Mouse (Mus musculus): ENCODE results near the gene Kcnc3.
A peak's percentile ranks its signal among the peaks of the same experiment; 100 is the strongest.

Kcnc3 gene

GRCm38 (mm10) chr7:44570989-44571388 lies 19.5 kb upstream of the Kcnc3 start:
- DNase-seq (ENCODE audit: low read depth), result no peak

GRCm38 (mm10) chr7:44571811-44572210 lies 18.7 kb upstream of the Kcnc3 start:
- no peak for DNase-seq (ENCODE audit: low read depth)

- no peak for DNase-seq (ENCODE audit: low read depth)
Observed at GRCm38 (mm10) chr7:44572213-44572701, 18.2 kb upstream of the Kcnc3 start, which contains the start of gene Napsa. Gene Napsa (plus strand): TSS chr7:44572380.

GRCm38 (mm10) chr7:44572956-44573484 lies 17.4 kb upstream of the Kcnc3 start:
- no peak for DNase-seq (ENCODE audit: low read depth)

GRCm38 (mm10) chr7:44576333-44576844 lies 14.1 kb upstream of the Kcnc3 start:
- DNase-seq (ENCODE audit: low read depth), result no peak

- no peak for DNase-seq (ENCODE audit: low read depth)
Observed at GRCm38 (mm10) chr7:44581637-44582036, 8.8 kb upstream of the Kcnc3 start.

GRCm38 (mm10) chr7:44582709-44583108 lies 7.8 kb upstream of the Kcnc3 start:
- DNase-seq (ENCODE audit: low read depth), result no peak

- DNase-seq (ENCODE audit: low read depth), result no peak
Observed at GRCm38 (mm10) chr7:44583146-44583545, 7.3 kb upstream of the Kcnc3 start.

GRCm38 (mm10) chr7:44584265-44584804 lies 6.1 kb upstream of the Kcnc3 start:
- DNase-seq (ENCODE audit: low read depth), result no peak

GRCm38 (mm10) chr7:44584921-44585320 lies 5.5 kb upstream of the Kcnc3 start:
- DNase-seq (ENCODE audit: low read depth), result no peak

- DNase-seq (ENCODE audit: low read depth), result no peak
Observed at GRCm38 (mm10) chr7:44585606-44586005, 4.9 kb upstream of the Kcnc3 start.

GRCm38 (mm10) chr7:44586518-44586917 lies 3.9 kb upstream of the Kcnc3 start:
- no peak for DNase-seq (ENCODE audit: low read depth)

- no peak for DNase-seq (ENCODE audit: low read depth)
Observed at GRCm38 (mm10) chr7:44586930-44587329, 3.5 kb upstream of the Kcnc3 start.

GRCm38 (mm10) chr7:44587676-44588075 lies 2.8 kb upstream of the Kcnc3 start:
- no peak for DNase-seq (ENCODE audit: low read depth)

- no peak for DNase-seq (ENCODE audit: low read depth)
Observed at GRCm38 (mm10) chr7:44588338-44588737, 2.1 kb upstream of the Kcnc3 start.

- no peak for DNase-seq (ENCODE audit: low read depth)
Observed at GRCm38 (mm10) chr7:44589149-44589548, 1.3 kb upstream of the Kcnc3 start.

- no peak for DNase-seq (ENCODE audit: low read depth)
Observed at GRCm38 (mm10) chr7:44589946-44590345, 518 bp upstream of the Kcnc3 start.

- no peak for DNase-seq (ENCODE audit: low read depth)
Observed at GRCm38 (mm10) chr7:44591348-44592116, 1.1 kb downstream of the Kcnc3 start.

GRCm38 (mm10) chr7:44593051-44593450 lies 2.6 kb downstream of the Kcnc3 start:
- DNase-seq (ENCODE audit: low read depth), result no peak

- peak; percentile 46 for DNase-seq (ENCODE audit: low read depth)
Observed at GRCm38 (mm10) chr7:44593775-44594174, 3.3 kb downstream of the Kcnc3 start.

GRCm38 (mm10) chr7:44594291-44594690 lies 3.8 kb downstream of the Kcnc3 start:
- no peak for DNase-seq (ENCODE audit: low read depth)

GRCm38 (mm10) chr7:44595131-44595561 lies 4.7 kb downstream of the Kcnc3 start:
- no peak for DNase-seq (ENCODE audit: low read depth)

- no peak for DNase-seq (ENCODE audit: low read depth)
Observed at GRCm38 (mm10) chr7:44596051-44596450, 5.6 kb downstream of the Kcnc3 start.

All from c-Kit-positive CD71-positive TER-119-negative erythroid progenitor cells, embryonic 14.5 days (primary cell).